Mouse (Mus musculus) kidney, adult 2 months (tissue): ENCODE data around the gene Cd82.
A peak's percentile ranks its signal among the peaks of the same experiment; 100 is the strongest.

ENCODE experiments used
- CTCF ChIP-seq: fragments of 200-500 bp; conservative IDR thresholded peaks from 2 replicates; pipeline ENCODE4 v1.5.1; 2011; ENCODE audit warnings: low read depth, mild to moderate bottlenecking, control low read depth, low read length, moderate library complexity, mixed read lengths; ENCODE audit not compliant: insufficient read depth, insufficient read length
- POLR2A ChIP-seq: fragments of 200-500 bp; IDR thresholded peaks from one replicate; pipeline ENCODE4 v1.6.1; 2011; ENCODE audit warnings: low read depth, low read length, control low read depth

GRCm38 (mm10) chr2:93469118-93469517, 6.2 kb upstream of the Cd82 start:
- TF ChIP-seq POLR2A (no peak), CTCF (peak; percentile 47)
